Mouse (Mus musculus): Measurements from ENCODE around the gene Agfg2. TPM values are rescaled to one million over a fixed set of nuclear protein-coding genes. Genes with fewer than 3 reads are reported as not detected.

Agfg2 gene
- polyA plus RNA-seq, 1 experiment from 2014 or later = 14.2 TPM

- Histone ChIP-seq H3K36me3 (ENCODE audit: insufficient read depth, low read length) (no peaks in the 10 kb centered on the region), H3K27ac (ENCODE audit: low read length) (no peak overlapping the region), H3K27me3 (replicated peaks; ENCODE audit: insufficient read depth, low read length) (no peaks in the 10 kb centered on the region), H3K4me3 (ENCODE audit: low read depth, low read length) (no peak overlapping the region), H3K4me1 (ENCODE audit: insufficient read depth, low read depth, low read length) (peaks cover 10% of the 10 kb centered on the region; the same call in 1 of the 2 replicates), H3K9me3 (ENCODE audit: low read length) (no peaks in the 10 kb centered on the region), H3K4me2 (replicated peaks; ENCODE audit: low read depth, low read length) (no peak overlapping the region), H3K9ac (replicated peaks; ENCODE audit: low read depth) (no peak overlapping the region)
- 93% methylated on average over 8 of the region's 8 CpGs for WGBS
- TF ChIP-seq CTCF (IDR thresholded peaks at IDR 0.05) (no peak), EP300 (IDR thresholded peaks at IDR 0.05) (no peak)
- ATAC-seq (no peak), DNase-seq (ENCODE audit: low spot score) (no peak)
Observed at GRCm38 (mm10) chr5:137674786-137675185, 9.7 kb downstream of the Agfg2 start.

- Histone ChIP-seq H3K4me3 (ENCODE audit: low read depth, low read length) (no peak overlapping the region), H3K9me3 (ENCODE audit: low read length) (no peaks in the 10 kb centered on the region), H3K4me2 (replicated peaks; ENCODE audit: low read depth, low read length) (no peak overlapping the region), H3K4me1 (ENCODE audit: insufficient read depth, low read depth, low read length) (peaks cover 10% of the 10 kb centered on the region; the same call in 1 of the 2 replicates), H3K36me3 (ENCODE audit: insufficient read depth, low read length) (no peaks in the 10 kb centered on the region), H3K27ac (ENCODE audit: low read length) (no peak overlapping the region), H3K9ac (replicated peaks; ENCODE audit: low read depth) (no peak overlapping the region), H3K27me3 (replicated peaks; ENCODE audit: insufficient read depth, low read length) (no peaks in the 10 kb centered on the region)
- TF ChIP-seq CTCF (IDR thresholded peaks at IDR 0.05) (no peak), EP300 (IDR thresholded peaks at IDR 0.05) (no peak)
- 77% methylated on average over 6 of the region's 6 CpGs for WGBS
- ATAC-seq = no peak
- no peak for DNase-seq (ENCODE audit: low spot score)
Observed at GRCm38 (mm10) chr5:137673015-137673414, 11.5 kb downstream of the Agfg2 start.

GRCm38 (mm10) chr5:137672361-137672760 is 12.2 kb downstream of the Agfg2 start:
- H3K4me1 ChIP-seq (ENCODE audit: insufficient read depth, low read depth, low read length) = peaks cover 10% of the 10 kb centered on the region; the same call in 1 of the 2 replicates
- no peak overlapping the region for H3K9ac ChIP-seq (replicated peaks; ENCODE audit: low read depth)
- WGBS = 72% methylated on average over 5 of the region's 5 CpGs

GRCm38 (mm10) chr5:137671443-137672240 is 12.9 kb downstream of the Agfg2 start:
- 5% methylated on average over 9 of the region's 9 CpGs for WGBS
- Histone ChIP-seq H3K4me1 (ENCODE audit: insufficient read depth, low read depth, low read length) (peaks cover 10% of the 10 kb centered on the region; the same call in 1 of the 2 replicates), H3K9ac (replicated peaks; ENCODE audit: low read depth) (no peak overlapping the region), H3K4me2 (replicated peaks; ENCODE audit: low read depth, low read length) (0 out of 2 replicates have a peak overlapping the region, but pooled peaks have one; percentile 25), H3K9me3 (ENCODE audit: low read length) (no peaks in the 10 kb centered on the region), H3K36me3 (ENCODE audit: insufficient read depth, low read length) (no peaks in the 10 kb centered on the region), H3K4me3 (ENCODE audit: low read depth, low read length) (no peak overlapping the region), H3K27me3 (replicated peaks; ENCODE audit: insufficient read depth, low read length) (no peaks in the 10 kb centered on the region), H3K27ac (ENCODE audit: low read length) (peak overlapping the region; percentile 81)
- peak; percentile 90 for ATAC-seq
- TF ChIP-seq EP300 (IDR thresholded peaks at IDR 0.05) (peak; percentile 94), CTCF (IDR thresholded peaks at IDR 0.05) (peak; percentile 23)
- DNase-seq (ENCODE audit: low spot score) = peak; percentile 96

More at GRCm38 (mm10) chr5:137672361-137672760, 12.2 kb downstream of the Agfg2 start:
- Histone ChIP-seq H3K4me3 (ENCODE audit: low read depth, low read length) (no peak overlapping the region), H3K9me3 (ENCODE audit: low read length) (no peaks in the 10 kb centered on the region), H3K27me3 (replicated peaks; ENCODE audit: insufficient read depth, low read length) (no peaks in the 10 kb centered on the region), H3K27ac (ENCODE audit: low read length) (peak overlapping the region; percentile 81), H3K36me3 (ENCODE audit: insufficient read depth, low read length) (no peaks in the 10 kb centered on the region), H3K4me2 (replicated peaks; ENCODE audit: low read depth, low read length) (no peak overlapping the region)
- no peak for DNase-seq (ENCODE audit: low spot score)
- TF ChIP-seq CTCF (IDR thresholded peaks at IDR 0.05) = no peak
- TF ChIP-seq EP300 (IDR thresholded peaks at IDR 0.05) = no peak
- ATAC-seq = no peak

GRCm38 (mm10) chr5:137670240-137670639 is 14.3 kb downstream of the Agfg2 start:
- 100% methylated on average over 1 of the region's 1 CpGs for WGBS
- Histone ChIP-seq H3K4me1 (ENCODE audit: insufficient read depth, low read depth, low read length) (peaks cover 10% of the 10 kb centered on the region; the same call in 1 of the 2 replicates), H3K9me3 (ENCODE audit: low read length) (no peaks in the 10 kb centered on the region), H3K9ac (replicated peaks; ENCODE audit: low read depth) (no peak overlapping the region), H3K4me3 (ENCODE audit: low read depth, low read length) (no peak overlapping the region), H3K27me3 (replicated peaks; ENCODE audit: insufficient read depth, low read length) (no peaks in the 10 kb centered on the region), H3K36me3 (ENCODE audit: insufficient read depth, low read length) (peaks cover 4% of the 10 kb centered on the region; the same call in 1 of the 2 replicates), H3K27ac (ENCODE audit: low read length) (peak overlapping the region; percentile 34; the same call in 1 of the 2 replicates), H3K4me2 (replicated peaks; ENCODE audit: low read depth, low read length) (no peak overlapping the region)
- TF ChIP-seq CTCF (IDR thresholded peaks at IDR 0.05) (peak; percentile 65), EP300 (IDR thresholded peaks at IDR 0.05) (no peak)
- ATAC-seq = no peak
- DNase-seq (ENCODE audit: low spot score) = peak; percentile 59

GRCm38 (mm10) chr5:137668971-137669370 is 15.6 kb downstream of the Agfg2 start:
- no peak overlapping the region for H3K4me3 ChIP-seq (ENCODE audit: low read depth, low read length)
- DNase-seq (ENCODE audit: low spot score) (peak; percentile 77), ATAC-seq (peak; percentile 7; the same call in 1 of the 2 replicates)
- 0 out of 2 replicates have a peak, but pooled peaks have one; percentile 19 for TF ChIP-seq CTCF (IDR thresholded peaks at IDR 0.05)
- TF ChIP-seq EP300 (IDR thresholded peaks at IDR 0.05) = no peak
- 47% methylated on average over 10 of the region's 10 CpGs for WGBS
- no peak overlapping the region for H3K9ac ChIP-seq (replicated peaks; ENCODE audit: low read depth)
- no peaks in the 10 kb centered on the region for H3K27me3 ChIP-seq (replicated peaks; ENCODE audit: insufficient read depth, low read length)
- H3K36me3 ChIP-seq (ENCODE audit: insufficient read depth, low read length) = peaks cover 6% of the 10 kb centered on the region; the same call in 1 of the 2 replicates
- H3K27ac ChIP-seq (ENCODE audit: low read length) = 0 out of 2 replicates have a peak overlapping the region, but pooled peaks have one; percentile 32
- H3K4me1 ChIP-seq (ENCODE audit: insufficient read depth, low read depth, low read length) = peaks cover 10% of the 10 kb centered on the region; the same call in 1 of the 2 replicates
- no peak overlapping the region for H3K4me2 ChIP-seq (replicated peaks; ENCODE audit: low read depth, low read length)
- no peaks in the 10 kb centered on the region for H3K9me3 ChIP-seq (ENCODE audit: low read length)

Measured in lung, postnatal 0 days (tissue).